Mouse (Mus musculus): ENCODE measurements around the gene Zcchc14. TPM values are rescaled to one million over a fixed set of nuclear protein-coding genes. Genes with fewer than 3 reads are reported as not detected.
"Not testable (repeated sequence)": the region's sequence is repeated elsewhere in the genome, so short reads cannot be mapped to it uniquely, and the experiment has no call there.

Zcchc14 gene
- polyA plus RNA-seq, 1 experiment: 18.2 TPM

DNA sequence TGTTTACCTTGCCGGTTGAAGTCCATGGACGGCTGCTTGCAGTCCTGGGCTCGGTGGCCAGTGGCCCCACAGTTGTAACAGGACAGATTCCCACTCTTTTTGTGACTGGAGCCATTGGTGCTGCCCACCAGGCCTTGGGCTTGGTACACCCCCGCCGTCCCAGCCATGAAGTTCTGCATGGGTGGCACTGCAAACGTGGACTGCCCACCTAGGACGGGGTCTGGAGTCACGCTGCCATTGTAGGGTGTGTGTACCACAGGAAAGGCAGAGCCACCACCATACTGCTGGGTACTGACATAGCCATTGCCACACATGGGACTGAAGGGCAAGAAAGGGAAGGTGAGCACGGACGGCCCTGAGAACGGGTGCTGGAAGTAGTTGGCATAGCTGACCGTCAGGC is 48.9 kb downstream of the Zcchc14 start:
- H3ac ChIP-seq (ENCODE audit: control insufficient read depth, insufficient read length, low read depth): no peak overlapping the region
- no peak overlapping the region for H3K4me3 ChIP-seq (ENCODE audit: insufficient read depth, poor library complexity, severe bottlenecking)
- H3K36me3 ChIP-seq (ENCODE audit: control insufficient read depth, insufficient read depth): peaks cover 66% of the 10 kb centered on the region
- H3K79me3 ChIP-seq (ENCODE audit: low read depth): no peaks in the 10 kb centered on the region
- no peaks in the 10 kb centered on the region for H3K79me2 ChIP-seq (ENCODE audit: control insufficient read depth, insufficient read depth)
- no peaks in the 10 kb centered on the region for H3K27me3 ChIP-seq (ENCODE audit: control insufficient read depth, insufficient read depth, insufficient read length)
- TF ChIP-seq CEBPB (IDR thresholded peaks at IDR 0.05; ENCODE audit: low read depth) (no peak), MYOD1 (IDR thresholded peaks at IDR 0.05; ENCODE audit: control insufficient read depth, insufficient read length, low read depth) (no peak), MAX (IDR thresholded peaks at IDR 0.05) (no peak), MYOG (IDR thresholded peaks at IDR 0.05; ENCODE audit: control insufficient read depth, extremely low read depth, insufficient read length) (no peak), CTCF (IDR thresholded peaks at IDR 0.05; ENCODE audit: control insufficient read depth, insufficient read depth, insufficient read length) (no peak), USF1 (IDR thresholded peaks at IDR 0.05; ENCODE audit: low read depth) (no peak), FOSL1 (IDR thresholded peaks at IDR 0.05; ENCODE audit: insufficient read depth, low read length, poor library complexity, severe bottlenecking) (no peak)

DNA sequence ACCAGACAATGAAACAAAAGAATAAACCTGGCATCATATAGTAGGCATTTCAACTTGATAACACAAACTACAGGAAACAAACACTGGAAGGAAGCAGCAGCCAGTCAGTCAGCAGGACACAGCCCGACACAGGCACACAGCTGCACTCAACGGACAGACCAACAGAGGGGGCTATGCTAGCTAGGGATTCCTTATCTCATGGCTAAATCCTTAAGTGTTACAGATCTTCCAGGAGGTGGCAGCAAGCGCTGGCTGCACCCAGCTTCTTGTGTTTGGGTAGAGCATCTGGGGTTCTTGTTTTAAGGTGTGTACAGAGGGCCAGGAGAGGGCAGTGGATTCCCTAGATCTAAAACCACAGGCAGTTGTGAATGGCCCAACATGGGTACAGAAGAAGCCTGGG is 49.8 kb downstream of the Zcchc14 start:
- Histone ChIP-seq H3K79me3 (ENCODE audit: low read depth) (no peaks in the 10 kb centered on the region), H3K27me3 (ENCODE audit: control insufficient read depth, insufficient read depth, insufficient read length) (no peaks in the 10 kb centered on the region), H3K4me3 (ENCODE audit: insufficient read depth, poor library complexity, severe bottlenecking) (no peak overlapping the region), H3ac (ENCODE audit: control insufficient read depth, insufficient read length, low read depth) (no peak overlapping the region), H3K79me2 (ENCODE audit: control insufficient read depth, insufficient read depth) (no peaks in the 10 kb centered on the region), H3K36me3 (ENCODE audit: control insufficient read depth, insufficient read depth) (peaks cover 63% of the 10 kb centered on the region)
- no peak for TF ChIP-seq MYOG (IDR thresholded peaks at IDR 0.05; ENCODE audit: control insufficient read depth, extremely low read depth, insufficient read length)
- TF ChIP-seq CTCF (IDR thresholded peaks at IDR 0.05; ENCODE audit: control insufficient read depth, insufficient read depth, insufficient read length): peak; percentile 86

DNA sequence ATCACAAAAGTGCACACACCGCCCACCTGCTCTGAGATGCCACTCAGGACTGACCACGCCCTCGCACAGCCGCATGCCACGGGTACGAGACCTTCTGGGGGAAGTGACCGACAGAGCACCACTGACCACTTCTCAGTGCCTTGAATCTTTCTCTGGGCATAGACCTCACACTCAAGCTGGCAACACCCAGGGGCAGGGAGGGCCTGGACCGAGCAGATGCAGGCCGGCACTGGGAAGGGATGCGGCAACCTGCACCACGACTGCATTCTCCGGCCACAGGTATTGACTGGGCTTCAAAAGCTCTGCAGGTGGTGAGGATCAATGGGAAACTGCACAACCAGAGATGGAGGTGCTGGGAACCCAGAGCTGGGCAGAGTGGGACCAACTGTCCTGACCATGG is 50.3 kb downstream of the Zcchc14 start:
- Histone ChIP-seq H3ac (ENCODE audit: control insufficient read depth, insufficient read length, low read depth) (no peak overlapping the region), H3K27me3 (ENCODE audit: control insufficient read depth, insufficient read depth, insufficient read length) (no peaks in the 10 kb centered on the region), H3K4me3 (ENCODE audit: insufficient read depth, poor library complexity, severe bottlenecking) (no peak overlapping the region), H3K79me2 (ENCODE audit: control insufficient read depth, insufficient read depth) (no peaks in the 10 kb centered on the region), H3K79me3 (ENCODE audit: low read depth) (no peaks in the 10 kb centered on the region), H3K36me3 (ENCODE audit: control insufficient read depth, insufficient read depth) (peaks cover 65% of the 10 kb centered on the region)
- TF ChIP-seq USF1 (IDR thresholded peaks at IDR 0.05; ENCODE audit: low read depth) (no peak), CTCF (IDR thresholded peaks at IDR 0.05; ENCODE audit: control insufficient read depth, insufficient read depth, insufficient read length) (no peak), MYOG (IDR thresholded peaks at IDR 0.05; ENCODE audit: control insufficient read depth, extremely low read depth, insufficient read length) (no peak), MYOD1 (IDR thresholded peaks at IDR 0.05; ENCODE audit: control insufficient read depth, insufficient read length, low read depth) (no peak), CEBPB (IDR thresholded peaks at IDR 0.05; ENCODE audit: low read depth) (no peak), FOSL1 (IDR thresholded peaks at IDR 0.05; ENCODE audit: insufficient read depth, low read length, poor library complexity, severe bottlenecking) (no peak), MAX (IDR thresholded peaks at IDR 0.05) (no peak)

DNA sequence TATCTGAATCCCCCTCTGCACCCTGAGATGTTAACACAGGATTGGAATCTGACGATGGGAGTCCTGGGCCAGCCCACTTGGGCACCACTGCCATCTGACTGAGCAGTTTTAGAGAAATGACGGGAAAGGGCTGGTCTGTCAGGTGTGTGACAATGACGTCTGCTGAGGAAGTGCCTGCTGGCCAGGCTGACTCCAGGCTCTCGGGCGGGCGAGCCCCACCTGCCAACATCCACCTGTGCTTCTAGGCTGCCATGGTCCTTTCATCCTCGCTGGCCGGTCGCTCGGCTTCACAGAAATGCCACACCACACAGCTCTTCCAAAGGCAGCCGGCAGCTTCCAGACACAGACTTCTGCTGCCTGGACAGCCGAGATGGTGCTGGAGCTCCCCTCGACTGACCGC is 52.9 kb downstream of the Zcchc14 start:
- Histone ChIP-seq H3K36me3 (ENCODE audit: control insufficient read depth, insufficient read depth) (peaks cover 60% of the 10 kb centered on the region), H3K79me3 (ENCODE audit: low read depth) (no peaks in the 10 kb centered on the region), H3ac (ENCODE audit: control insufficient read depth, insufficient read length, low read depth) (no peak overlapping the region), H3K4me3 (ENCODE audit: insufficient read depth, poor library complexity, severe bottlenecking) (no peak overlapping the region), H3K79me2 (ENCODE audit: control insufficient read depth, insufficient read depth) (no peaks in the 10 kb centered on the region), H3K27me3 (ENCODE audit: control insufficient read depth, insufficient read depth, insufficient read length) (no peaks in the 10 kb centered on the region)
- no peak for TF ChIP-seq MYOG (IDR thresholded peaks at IDR 0.05; ENCODE audit: control insufficient read depth, extremely low read depth, insufficient read length)
- no peak for TF ChIP-seq MYOD1 (IDR thresholded peaks at IDR 0.05; ENCODE audit: control insufficient read depth, insufficient read length, low read depth)
- no peak for TF ChIP-seq CTCF (IDR thresholded peaks at IDR 0.05; ENCODE audit: control insufficient read depth, insufficient read depth, insufficient read length)
- no peak for TF ChIP-seq FOSL1 (IDR thresholded peaks at IDR 0.05; ENCODE audit: insufficient read depth, low read length, poor library complexity, severe bottlenecking)
- no peak for TF ChIP-seq USF1 (IDR thresholded peaks at IDR 0.05; ENCODE audit: low read depth)
- TF ChIP-seq CEBPB (IDR thresholded peaks at IDR 0.05; ENCODE audit: low read depth): no peak
- TF ChIP-seq MAX (IDR thresholded peaks at IDR 0.05): no peak

DNA sequence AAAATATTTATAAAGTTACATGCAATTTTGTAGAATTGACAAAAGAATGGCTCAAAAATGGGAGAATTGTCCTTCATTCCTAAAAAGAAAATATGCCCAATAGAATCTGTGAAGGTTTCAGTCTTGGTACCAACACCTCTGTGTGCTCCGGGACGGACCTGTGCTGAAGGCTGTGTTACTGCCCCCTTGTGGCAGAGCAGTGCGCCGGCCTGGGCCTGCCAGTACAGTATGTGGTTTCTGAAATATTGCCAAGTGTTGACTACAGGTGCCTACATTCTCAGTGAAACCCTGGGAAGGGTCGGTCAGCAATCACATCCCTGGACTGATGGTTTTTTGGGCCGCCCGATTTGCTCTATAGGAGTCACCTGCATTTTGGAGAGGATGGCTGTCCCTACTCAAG is 53.8 kb downstream of the Zcchc14 start:
- Histone ChIP-seq H3K36me3 (ENCODE audit: control insufficient read depth, insufficient read depth) (peaks cover 65% of the 10 kb centered on the region), H3K4me3 (ENCODE audit: insufficient read depth, poor library complexity, severe bottlenecking) (no peak overlapping the region), H3K27me3 (ENCODE audit: control insufficient read depth, insufficient read depth, insufficient read length) (no peaks in the 10 kb centered on the region), H3ac (ENCODE audit: control insufficient read depth, insufficient read length, low read depth) (no peak overlapping the region), H3K79me3 (ENCODE audit: low read depth) (no peaks in the 10 kb centered on the region), H3K79me2 (ENCODE audit: control insufficient read depth, insufficient read depth) (no peaks in the 10 kb centered on the region)
- no peak for TF ChIP-seq USF1 (IDR thresholded peaks at IDR 0.05; ENCODE audit: low read depth)
- peak; percentile 85 for TF ChIP-seq CTCF (IDR thresholded peaks at IDR 0.05; ENCODE audit: control insufficient read depth, insufficient read depth, insufficient read length)

- peaks cover 65% of the 10 kb centered on the region for H3K36me3 ChIP-seq (ENCODE audit: control insufficient read depth, insufficient read depth)
Observed at GRCm38 (mm10) chr8:121598190-121598589, 54.5 kb downstream of the Zcchc14 start.

GRCm38 (mm10) chr8:121597492-121597891 is 55.2 kb downstream of the Zcchc14 start:
- H3K4me3 ChIP-seq (ENCODE audit: insufficient read depth, poor library complexity, severe bottlenecking); H3ac ChIP-seq (ENCODE audit: control insufficient read depth, insufficient read length, low read depth); H3K79me3 ChIP-seq (ENCODE audit: low read depth); H3K27me3 ChIP-seq (ENCODE audit: control insufficient read depth, insufficient read depth, insufficient read length): not testable (repeated sequence)
- peaks cover 12% of the 10 kb centered on the region for H3K79me2 ChIP-seq (ENCODE audit: control insufficient read depth, insufficient read depth)
- H3K36me3 ChIP-seq (ENCODE audit: control insufficient read depth, insufficient read depth): peaks cover 65% of the 10 kb centered on the region

More at GRCm38 (mm10) chr8:121598190-121598589, 54.5 kb downstream of the Zcchc14 start:
- TF ChIP-seq USF1 (IDR thresholded peaks at IDR 0.05; ENCODE audit: low read depth) (no peak), MAX (IDR thresholded peaks at IDR 0.05) (no peak), CTCF (IDR thresholded peaks at IDR 0.05; ENCODE audit: control insufficient read depth, insufficient read depth, insufficient read length) (no peak), MYOD1 (IDR thresholded peaks at IDR 0.05; ENCODE audit: control insufficient read depth, insufficient read length, low read depth) (no peak), MYOG (IDR thresholded peaks at IDR 0.05; ENCODE audit: control insufficient read depth, extremely low read depth, insufficient read length) (no peak), CEBPB (IDR thresholded peaks at IDR 0.05; ENCODE audit: low read depth) (no peak), FOSL1 (IDR thresholded peaks at IDR 0.05; ENCODE audit: insufficient read depth, low read length, poor library complexity, severe bottlenecking) (no peak)
- H3K79me3 ChIP-seq (ENCODE audit: low read depth): peaks cover under 1% of the 10 kb centered on the region
- no peaks in the 10 kb centered on the region for H3K27me3 ChIP-seq (ENCODE audit: control insufficient read depth, insufficient read depth, insufficient read length)
- H3K79me2 ChIP-seq (ENCODE audit: control insufficient read depth, insufficient read depth): peaks cover 5% of the 10 kb centered on the region
- no peak overlapping the region for H3K4me3 ChIP-seq (ENCODE audit: insufficient read depth, poor library complexity, severe bottlenecking)
- no peak overlapping the region for H3ac ChIP-seq (ENCODE audit: control insufficient read depth, insufficient read length, low read depth)

All from C2C12 (cell line).